ENCODE assay signal across 8 mouse cellular contexts in genomic region chr19:57328792-57329191, GRCm38 (mm10). TPM values are rescaled to one million over a fixed set of nuclear protein-coding genes. Genes with fewer than 3 reads are reported as not detected.
A peak's percentile ranks its signal among the peaks of the same experiment; 100 is the strongest.
DNase-seq lines count a peak whose midpoint lies in the region; ATAC-seq and TF ChIP-seq lines count a peak whose summit lies in the region.

No protein-coding gene starts in this region.

- H3K27ac ChIP-seq in kidney, embryonic 16.5 days (ENCODE audit: low read length), result no peak overlapping the region

- no peak overlapping the region for H3ac ChIP-seq in C2C12 (ENCODE audit: control insufficient read depth, insufficient read length, low read depth)

- H3K27me3 ChIP-seq in kidney, embryonic 16.5 days (ENCODE audit: insufficient read depth, low read length), result no peaks in the 10 kb centered on the region
- no peaks in the 10 kb centered on the region for H3K27me3 ChIP-seq in C2C12 (ENCODE audit: control insufficient read depth, insufficient read depth, insufficient read length)

- no peak overlapping the region for H3K4me3 ChIP-seq in kidney, embryonic 16.5 days (ENCODE audit: low read length)
- H3K4me3 ChIP-seq in C2C12 (ENCODE audit: insufficient read depth, poor library complexity, severe bottlenecking), result no peak overlapping the region

- whole genome bisulfite sequencing in kidney, embryonic 16.5 days, result 66% methylated on average over 12 of the region's 12 CpGs

- DNase-seq in kidney, adult 18-20 months, result peak; percentile 54
- peak; percentile 60 for DNase-seq in MN1 (ENCODE audit: low spot score)
- peak; percentile 72 to 77 for DNase-seq in cerebellum, postnatal 14 days
- DNase-seq in kidney, postnatal 14 days, result peak; percentile 53
- peak; percentile 78 for DNase-seq in naive thymus-derived CD4-positive, alpha-beta T cell, adult 2 months (ENCODE audit: low read depth)
- DNase-seq in testis, postnatal 14 days (ENCODE audit: low spot score), result no peak

- H3K9ac ChIP-seq in kidney, embryonic 16.5 days (replicated peaks; ENCODE audit: low read length), result no peak overlapping the region

- H3K79me2 ChIP-seq in C2C12 (ENCODE audit: control insufficient read depth, insufficient read depth), result no peaks in the 10 kb centered on the region

- no peaks in the 10 kb centered on the region for H3K79me3 ChIP-seq in C2C12 (ENCODE audit: low read depth)

- no peak for ATAC-seq in kidney, embryonic 16.5 days (ENCODE audit: low FRiP score, low TSS enrichment)

- no peaks in the 10 kb centered on the region for H3K36me3 ChIP-seq in kidney, embryonic 16.5 days (ENCODE audit: insufficient read depth, low read length)
- no peaks in the 10 kb centered on the region for H3K36me3 ChIP-seq in C2C12 (ENCODE audit: control insufficient read depth, insufficient read depth)

- no peaks in the 10 kb centered on the region for H3K4me1 ChIP-seq in kidney, embryonic 16.5 days (ENCODE audit: insufficient read depth, low read length)

- H3K9me3 ChIP-seq in kidney, embryonic 16.5 days (ENCODE audit: low read length), result no peaks in the 10 kb centered on the region

- no peak overlapping the region for H3K4me2 ChIP-seq in kidney, embryonic 16.5 days (replicated peaks; ENCODE audit: low read depth, low read length)

- TF ChIP-seq CTCF in C2C12 (IDR thresholded peaks at IDR 0.05; ENCODE audit: control insufficient read depth, insufficient read depth, insufficient read length), result peak; percentile 7

TF ChIP-seq in C2C12, 6 proteins besides CTCF, POLR2A, EP300 and RAD21:
- no peak for TF ChIP-seq MYOG (IDR thresholded peaks at IDR 0.05; ENCODE audit: control insufficient read depth, extremely low read depth, insufficient read length)
- TF ChIP-seq MYOD1 (IDR thresholded peaks at IDR 0.05; ENCODE audit: control insufficient read depth, insufficient read length, low read depth), result no peak
- TF ChIP-seq MAX (IDR thresholded peaks at IDR 0.05), result no peak

RNA-seq across cellular contexts. Expression of gene Ablim1, which starts 14.1 kb away (rescaled TPM):
- polyA plus RNA-seq in kidney, embryonic 16.5 days (2015; fragmentation: Nextera tagmentation; extraction: Ambion mirVana), result 39.3 and 43.2 TPM in 2 replicates
- 9.8 TPM for polyA plus RNA-seq in C2C12 (2012; fragmentation: generic; extraction: Trizol)

RNA-seq across cellular contexts. Expression of gene Fam160b1, which starts 31.7 kb away (rescaled TPM):
- 13.1 and 14.3 TPM in 2 replicates for polyA plus RNA-seq in kidney, embryonic 16.5 days (2015; fragmentation: Nextera tagmentation; extraction: Ambion mirVana)
- polyA plus RNA-seq in C2C12 (2012; fragmentation: generic; extraction: Trizol), result 7.3 TPM
